Mouse (Mus musculus): ENCODE results near the gene Zfp513. TPM values are rescaled to one million over a fixed set of nuclear protein-coding genes. Genes with fewer than 3 reads are reported as not detected.

Zfp513 gene
- polyA plus RNA-seq, 1 experiment, result 25.5 TPM

DNA sequence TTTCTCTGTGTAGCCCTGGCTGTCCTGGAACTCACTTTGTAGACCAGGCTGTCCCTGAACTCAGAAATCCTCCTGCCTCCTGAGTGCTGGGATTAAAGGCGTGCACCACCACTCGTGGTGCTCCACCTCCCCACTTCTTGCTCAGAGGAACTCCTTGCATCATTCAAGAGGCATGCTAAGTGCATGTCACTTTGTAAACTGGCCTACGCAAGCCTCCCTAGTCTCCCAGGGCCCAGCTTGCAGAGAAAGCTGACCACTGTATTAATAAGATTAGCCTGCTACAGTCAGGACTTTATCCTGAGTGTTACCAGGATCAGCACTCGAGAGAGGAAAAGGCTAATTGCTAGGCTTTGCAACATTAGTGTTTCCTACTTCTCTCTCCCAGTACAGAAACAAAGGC, 33.5 kb downstream of the Zfp513 start:
- H3K27ac ChIP-seq (ENCODE audit: insufficient read depth, low read length), result no peak overlapping the region
- no peak overlapping the region for H3K4me3 ChIP-seq (ENCODE audit: low read depth, low read length)
- TF ChIP-seq CTCF (IDR thresholded peaks at IDR 0.05; ENCODE audit: low read depth, low read length), result no peak
- TF ChIP-seq POLR2A (IDR thresholded peaks at IDR 0.05; ENCODE audit: insufficient read depth, low read length), result no peak
- TF ChIP-seq EP300 (IDR thresholded peaks at IDR 0.05; ENCODE audit: insufficient read depth, low read depth, low read length), result no peak
- H3K36me3 ChIP-seq (ENCODE audit: control insufficient read depth, insufficient read depth, low read length, poor library complexity, severe bottlenecking), result peaks cover 93% of the 10 kb centered on the region
- H3K9ac ChIP-seq (ENCODE audit: low read depth, poor library complexity, severe bottlenecking), result no peak overlapping the region
- H3K4me1 ChIP-seq (ENCODE audit: control insufficient read depth, insufficient read depth, low read length), result no peaks in the 10 kb centered on the region
- no peaks in the 10 kb centered on the region for H3K27me3 ChIP-seq (ENCODE audit: control insufficient read depth, insufficient read depth, low read length, poor library complexity, severe bottlenecking)
- no peaks in the 10 kb centered on the region for H3K9me3 ChIP-seq (replicated peaks; ENCODE audit: control insufficient read depth, insufficient read depth, low read length, poor library complexity, severe bottlenecking)

DNA sequence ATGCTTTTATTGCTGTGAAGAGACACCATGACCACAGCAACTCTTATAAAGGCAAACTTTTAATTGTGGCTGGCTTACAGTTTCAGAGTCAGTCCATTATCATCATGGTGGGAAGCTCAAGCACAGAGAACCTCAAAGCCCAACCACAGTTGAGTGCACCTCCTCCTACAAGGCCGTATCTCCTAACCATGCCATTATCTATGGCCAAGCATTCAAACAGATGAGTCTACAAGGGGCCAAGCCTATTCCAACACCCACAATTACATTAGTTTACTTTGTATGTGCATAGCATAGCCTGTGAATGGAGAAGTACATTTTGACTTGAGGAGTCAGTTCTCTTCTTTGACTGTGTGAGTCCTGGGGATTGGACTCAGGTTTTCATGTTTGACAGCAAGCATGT, 37.2 kb downstream of the Zfp513 start:
- Histone ChIP-seq H3K9me3 (replicated peaks; ENCODE audit: control insufficient read depth, insufficient read depth, low read length, poor library complexity, severe bottlenecking) (no peaks in the 10 kb centered on the region), H3K4me3 (ENCODE audit: low read depth, low read length) (no peak overlapping the region), H3K27me3 (ENCODE audit: control insufficient read depth, insufficient read depth, low read length, poor library complexity, severe bottlenecking) (no peaks in the 10 kb centered on the region), H3K9ac (ENCODE audit: low read depth, poor library complexity, severe bottlenecking) (no peak overlapping the region), H3K4me1 (ENCODE audit: control insufficient read depth, insufficient read depth, low read length) (no peaks in the 10 kb centered on the region), H3K36me3 (ENCODE audit: control insufficient read depth, insufficient read depth, low read length, poor library complexity, severe bottlenecking) (peaks cover 80% of the 10 kb centered on the region), H3K27ac (ENCODE audit: insufficient read depth, low read length) (no peak overlapping the region)
- TF ChIP-seq CTCF (IDR thresholded peaks at IDR 0.05; ENCODE audit: low read depth, low read length) (no peak), POLR2A (IDR thresholded peaks at IDR 0.05; ENCODE audit: insufficient read depth, low read length) (no peak)

DNA sequence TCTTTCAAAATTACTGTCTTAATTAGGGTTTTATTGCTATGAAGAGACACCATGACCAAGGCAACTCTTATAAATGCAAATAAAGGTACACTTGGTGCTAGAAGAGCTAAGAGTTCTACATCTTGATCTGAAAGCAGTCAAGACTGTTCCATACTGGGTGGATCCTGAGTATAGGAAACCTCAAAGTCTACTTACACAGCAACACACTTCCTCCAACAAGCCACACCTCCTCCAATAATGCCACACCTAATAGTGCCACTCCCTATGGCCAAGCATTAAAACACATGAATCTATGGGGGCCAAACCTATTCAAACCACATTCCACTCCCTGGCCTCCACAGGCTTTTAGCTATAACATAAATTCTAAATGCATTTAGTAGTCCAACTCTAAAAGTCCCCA, 39.6 kb downstream of the Zfp513 start:
- H3K27me3 ChIP-seq (ENCODE audit: control insufficient read depth, insufficient read depth, low read length, poor library complexity, severe bottlenecking), result no peaks in the 10 kb centered on the region
- H3K27ac ChIP-seq (ENCODE audit: insufficient read depth, low read length), result no peak overlapping the region
- H3K4me3 ChIP-seq (ENCODE audit: low read depth, low read length), result no peak overlapping the region
- peaks cover 81% of the 10 kb centered on the region for H3K36me3 ChIP-seq (ENCODE audit: control insufficient read depth, insufficient read depth, low read length, poor library complexity, severe bottlenecking)
- no peaks in the 10 kb centered on the region for H3K9me3 ChIP-seq (replicated peaks; ENCODE audit: control insufficient read depth, insufficient read depth, low read length, poor library complexity, severe bottlenecking)
- H3K9ac ChIP-seq (ENCODE audit: low read depth, poor library complexity, severe bottlenecking), result no peak overlapping the region
- no peak for TF ChIP-seq CTCF (IDR thresholded peaks at IDR 0.05; ENCODE audit: low read depth, low read length)
- no peak for TF ChIP-seq POLR2A (IDR thresholded peaks at IDR 0.05; ENCODE audit: insufficient read depth, low read length)
- TF ChIP-seq EP300 (IDR thresholded peaks at IDR 0.05; ENCODE audit: insufficient read depth, low read depth, low read length), result no peak
- H3K4me1 ChIP-seq (ENCODE audit: control insufficient read depth, insufficient read depth, low read length), result no peaks in the 10 kb centered on the region

DNA sequence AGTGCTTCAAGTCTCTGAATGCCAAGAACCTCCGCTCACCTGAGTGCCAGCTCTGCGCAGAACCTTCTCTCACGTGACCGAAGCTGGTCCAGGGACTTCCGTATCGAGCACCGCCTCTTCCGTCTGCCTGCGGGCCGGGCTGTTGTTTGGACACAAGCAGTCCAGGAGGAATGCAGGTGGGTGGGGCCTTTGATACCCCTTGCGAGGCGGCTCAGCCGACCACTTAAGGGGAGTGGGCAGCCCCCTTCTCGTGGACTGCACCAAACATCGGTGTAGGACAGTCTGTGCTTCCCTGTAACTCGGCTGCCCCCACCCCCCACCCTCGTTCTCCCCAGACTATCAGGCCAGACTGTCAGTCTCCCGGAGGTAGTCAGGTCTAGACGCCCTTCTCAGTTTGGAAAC, 48.0 kb downstream of the Zfp513 start, which contains the start of gene Mpv17:
Gene Mpv17 (minus strand): TSS at position 100 of the 402 bp plus-strand sequence.
- peaks cover 26% of the 10 kb centered on the region for H3K36me3 ChIP-seq (ENCODE audit: control insufficient read depth, insufficient read depth, low read length, poor library complexity, severe bottlenecking)
- H3K9me3 ChIP-seq (replicated peaks; ENCODE audit: control insufficient read depth, insufficient read depth, low read length, poor library complexity, severe bottlenecking), result no peaks in the 10 kb centered on the region
- no peaks in the 10 kb centered on the region for H3K4me1 ChIP-seq (ENCODE audit: control insufficient read depth, insufficient read depth, low read length)
- TF ChIP-seq POLR2A (IDR thresholded peaks at IDR 0.05; ENCODE audit: insufficient read depth, low read length), result peak; percentile 82
- no peak for TF ChIP-seq EP300 (IDR thresholded peaks at IDR 0.05; ENCODE audit: insufficient read depth, low read depth, low read length)
- TF ChIP-seq CTCF (IDR thresholded peaks at IDR 0.05; ENCODE audit: low read depth, low read length), result no peak
- H3K9ac ChIP-seq (ENCODE audit: low read depth, poor library complexity, severe bottlenecking), result peak within 1 kb of the TSS; percentile 64
- H3K4me3 ChIP-seq (ENCODE audit: low read depth, low read length), result peak within 1 kb of the TSS; percentile 78
- no peaks in the 10 kb centered on the region for H3K27me3 ChIP-seq (ENCODE audit: control insufficient read depth, insufficient read depth, low read length, poor library complexity, severe bottlenecking)
- H3K27ac ChIP-seq (ENCODE audit: insufficient read depth, low read length), result no peak within 1 kb of the TSS

DNA sequence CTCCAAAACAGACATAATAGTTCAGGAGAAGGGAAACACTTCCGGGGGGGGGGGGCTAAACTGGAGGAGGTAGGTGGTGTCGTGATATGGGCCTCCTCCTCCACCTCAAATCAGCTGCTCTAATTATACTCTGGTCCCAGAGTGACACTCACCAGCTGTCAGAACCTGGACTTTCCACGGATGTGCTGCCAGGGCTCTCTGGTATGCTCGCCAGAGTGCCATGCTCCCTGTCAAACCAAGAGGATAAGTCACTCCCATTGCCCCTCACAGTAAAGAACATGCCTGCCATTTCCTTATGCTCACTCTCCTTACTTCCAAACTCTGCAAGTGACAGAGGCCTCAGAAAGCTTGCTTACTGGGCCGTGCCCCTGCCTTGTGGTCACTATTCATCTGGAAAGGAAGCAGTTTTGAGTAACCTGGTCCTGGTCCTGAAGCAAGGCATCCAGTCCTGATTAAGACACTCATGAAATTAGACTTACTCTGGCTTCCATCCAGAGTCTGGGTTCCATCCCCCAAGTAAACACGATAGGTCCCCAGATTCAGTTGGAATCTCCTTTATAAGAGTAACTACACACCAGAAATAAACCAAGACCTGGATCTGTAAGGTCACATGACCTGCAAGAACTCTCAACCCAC, 48.5 kb downstream of the Zfp513 start:
- TF ChIP-seq EP300 (IDR thresholded peaks at IDR 0.05; ENCODE audit: insufficient read depth, low read depth, low read length) (no peak), POLR2A (IDR thresholded peaks at IDR 0.05; ENCODE audit: insufficient read depth, low read length) (no peak), CTCF (IDR thresholded peaks at IDR 0.05; ENCODE audit: low read depth, low read length) (no peak)
- H3K36me3 ChIP-seq (ENCODE audit: control insufficient read depth, insufficient read depth, low read length, poor library complexity, severe bottlenecking), result peaks cover 22% of the 10 kb centered on the region
- no peak overlapping the region for H3K27ac ChIP-seq (ENCODE audit: insufficient read depth, low read length)
- peak overlapping the region; percentile 78 for H3K4me3 ChIP-seq (ENCODE audit: low read depth, low read length)
- no peaks in the 10 kb centered on the region for H3K4me1 ChIP-seq (ENCODE audit: control insufficient read depth, insufficient read depth, low read length)
- no peaks in the 10 kb centered on the region for H3K9me3 ChIP-seq (replicated peaks; ENCODE audit: control insufficient read depth, insufficient read depth, low read length, poor library complexity, severe bottlenecking)
- no peaks in the 10 kb centered on the region for H3K27me3 ChIP-seq (ENCODE audit: control insufficient read depth, insufficient read depth, low read length, poor library complexity, severe bottlenecking)
- H3K9ac ChIP-seq (ENCODE audit: low read depth, poor library complexity, severe bottlenecking), result peak overlapping the region; percentile 64

DNA sequence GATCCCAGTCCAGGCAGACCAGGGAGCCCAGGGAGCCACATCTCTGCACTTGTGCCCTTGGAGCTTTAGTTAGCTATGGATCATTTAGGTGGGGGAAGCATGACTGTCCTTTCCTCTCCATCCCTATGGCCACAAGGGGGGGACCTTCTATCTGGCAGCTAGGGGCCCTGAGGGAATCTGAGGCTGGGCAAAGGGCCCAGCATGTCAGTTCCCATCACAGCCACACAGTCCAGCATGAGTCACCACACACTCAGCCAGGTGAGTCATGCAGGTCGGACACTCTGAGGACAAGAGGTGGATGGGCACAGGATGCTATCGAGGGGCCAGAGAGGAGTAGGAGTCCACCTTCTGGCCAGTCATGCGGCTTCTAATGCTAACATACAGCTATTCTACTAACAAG, 50.4 kb downstream of the Zfp513 start:
- Histone ChIP-seq H3K9ac (ENCODE audit: low read depth, poor library complexity, severe bottlenecking) (no peak overlapping the region), H3K27ac (ENCODE audit: insufficient read depth, low read length) (no peak overlapping the region), H3K27me3 (ENCODE audit: control insufficient read depth, insufficient read depth, low read length, poor library complexity, severe bottlenecking) (no peaks in the 10 kb centered on the region), H3K36me3 (ENCODE audit: control insufficient read depth, insufficient read depth, low read length, poor library complexity, severe bottlenecking) (peaks cover 3% of the 10 kb centered on the region; the same call in 1 of the 2 replicates), H3K4me1 (ENCODE audit: control insufficient read depth, insufficient read depth, low read length) (no peaks in the 10 kb centered on the region), H3K9me3 (replicated peaks; ENCODE audit: control insufficient read depth, insufficient read depth, low read length, poor library complexity, severe bottlenecking) (no peaks in the 10 kb centered on the region), H3K4me3 (ENCODE audit: low read depth, low read length) (no peak overlapping the region)
- no peak for TF ChIP-seq EP300 (IDR thresholded peaks at IDR 0.05; ENCODE audit: insufficient read depth, low read depth, low read length)
- no peak for TF ChIP-seq POLR2A (IDR thresholded peaks at IDR 0.05; ENCODE audit: insufficient read depth, low read length)
- TF ChIP-seq CTCF (IDR thresholded peaks at IDR 0.05; ENCODE audit: low read depth, low read length), result peak; percentile 7

Measured in ES-Bruce4 (cell line).